Mouse (Mus musculus) liver, embryonic 14.5 days (tissue): ENCODE measurements around the gene Sash1. TPM values are rescaled to one million over a fixed set of nuclear protein-coding genes. Genes with fewer than 3 reads are reported as not detected.

Source experiments
- ATAC-seq: fragments of 200-750 bp; cut with Nextera tagmentation; 2 replicates; pipeline ENCODE4 v1.8.0; 2017; ENCODE audit warnings: moderate number of reproducible peaks, mild to moderate bottlenecking, moderate library complexity; ENCODE audit not compliant: insufficient read depth
- DNase-seq, 3 experiments: peaks; one replicate each; pipeline ENCODE4 v3.0.0-alpha.2; 2012 to 2013; ENCODE audit warnings: low read depth in 3 of 3, low spot score in 3 of 3
- H3K27ac ChIP-seq: fragments of 300-500 bp; sonication (generic); 2 replicates; pipeline ENCODE4 v1.5.1; 2014; ENCODE audit warnings: moderate library complexity, mild to moderate bottlenecking, control low read depth, inconsistent platforms
- H3K27me3 ChIP-seq: fragments of 300-500 bp; sonication (generic); 2 replicates; pipeline ENCODE4 v1.6.1; 2014; ENCODE audit warnings: mild to moderate bottlenecking, low read length, moderate library complexity; ENCODE audit not compliant: control insufficient read depth, insufficient read depth
- H3K36me3 ChIP-seq: fragments of 300-500 bp; sonication (generic); replicated peaks from 2 replicates; pipeline ENCODE4 v1.6.1; 2014; ENCODE audit warnings: low read depth; ENCODE audit not compliant: control insufficient read depth, insufficient read depth
- H3K4me1 ChIP-seq, 2 experiments: fragments of 200-500 bp in 1 of 2; fragments of 300-500 bp in 1 of 2; sonication (generic) in 1 of 2; replicated peaks; 2 replicates each; pipeline ENCODE4 v1.6.1; 2012 to 2014; ENCODE audit warnings: antibody characterized with exemption in 1 of 2, inconsistent platforms in 1 of 2, low read length in 1 of 2; ENCODE audit not compliant: control insufficient read depth in 2 of 2, insufficient read depth in 2 of 2
- H3K4me2 ChIP-seq: fragments of 300-500 bp; sonication (generic); 2 replicates; pipeline ENCODE4 v1.6.1; 2014; ENCODE audit warnings: low read depth, mild to moderate bottlenecking, control low read depth, moderate library complexity
- H3K4me3 ChIP-seq, 2 experiments: fragments of 200-500 bp in 1 of 2; fragments of 300-500 bp in 1 of 2; sonication (generic) in 1 of 2; 2 replicates each; pipeline ENCODE4 v1.5.1; 2012 to 2014; ENCODE audit warnings: low read depth in 2 of 2, low read length in 2 of 2, mild to moderate bottlenecking in 2 of 2, control low read depth in 1 of 2, inconsistent platforms in 1 of 2, moderate library complexity in 1 of 2; ENCODE audit not compliant: insufficient read depth in 1 of 2
- H3K9ac ChIP-seq: fragments of 300-500 bp; sonication (generic); replicated peaks from 2 replicates; pipeline ENCODE4 v1.6.1; 2014; ENCODE audit warnings: mild to moderate bottlenecking, control low read depth, moderate library complexity
- H3K9me3 ChIP-seq: fragments of 300-500 bp; sonication (generic); 2 replicates; pipeline ENCODE4 v1.6.1; 2016; ENCODE audit warnings: low read length, mixed read lengths; ENCODE audit not compliant: control insufficient read depth
- CTCF ChIP-seq: IDR thresholded peaks from 2 replicates; pipeline ENCODE4 v1.5.1; 2016; ENCODE audit warnings: antibody characterized with exemption, low read depth, control low read depth
- EP300 ChIP-seq: IDR thresholded peaks from 2 replicates; pipeline ENCODE4 v1.6.1; 2016; ENCODE audit warnings: antibody characterized with exemption, low read depth
- WGBS: fragments of 180-500 bp; shearing (Covaris S2); extraction: QIAGEN DNeasy Blood & Tissue Kit; methylation state at CpG from one replicate; pipeline ENCODE4 v1.1.7; 2014; ENCODE audit not compliant: insufficient replicate concordance; 5-methylcytosine and 5-hydroxymethylcytosine counted together
- polyA plus RNA-seq, 2 experiments: library from polyadenylated mRNA; depleted of rRNA in 1 of 2; stranded (reverse) in 1 of 2; unstranded in 1 of 2; fragments of >200 nt; fragmentation: Nextera tagmentation in 1 of 2; extraction: Ambion mirVana in 1 of 2; gene quantifications; 2 replicates each; pipeline versions ENCODE4 v1.2.1 to v1.2.3; 2012 to 2014

Sash1 gene
- polyA plus RNA-seq, 2 experiments = 0.32 to 1.4 TPM

DNA sequence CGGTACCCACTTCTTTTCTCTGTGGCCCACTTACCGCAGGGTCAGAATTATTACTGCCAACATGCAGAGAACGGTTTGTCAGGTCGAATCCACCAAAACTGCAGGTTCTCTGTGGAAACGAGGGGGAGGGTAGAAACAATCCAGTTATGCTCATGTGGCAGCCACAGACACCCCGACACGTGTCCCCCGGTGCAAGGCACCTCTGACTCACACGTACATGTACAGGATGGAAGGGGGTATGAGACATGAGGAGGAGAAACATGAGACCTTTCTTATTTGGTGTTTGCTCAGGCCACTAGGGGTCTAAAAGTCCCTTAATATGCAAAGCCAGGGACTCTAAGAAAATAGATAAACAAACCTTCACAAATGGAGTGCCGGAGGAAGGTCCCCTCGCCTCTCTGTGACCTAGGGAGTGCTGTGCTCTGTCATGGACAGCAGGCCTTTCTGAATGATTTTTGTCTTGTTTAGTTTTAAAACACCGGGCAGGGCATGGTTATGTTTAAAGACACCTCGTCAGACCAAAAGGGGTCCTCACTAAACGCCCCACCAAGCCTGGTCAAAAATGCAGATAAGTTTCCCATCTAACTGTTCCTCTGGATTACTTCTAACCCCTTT is 139.7 kb downstream of the Sash1 start:
- no peak for ATAC-seq
- Histone ChIP-seq H3K36me3 (no peaks in the 10 kb centered on the region), H3K9ac (no peak overlapping the region), H3K4me2 (no peak overlapping the region), H3K4me1 (peaks cover 0 to 6% of the 10 kb centered on the region in 2 experiments; a peak in 2 of 4 replicates), H3K27me3 (no peaks in the 10 kb centered on the region), H3K4me3 (no peak overlapping the region), H3K27ac (no peak overlapping the region), H3K9me3 (no peaks in the 10 kb centered on the region)
- WGBS = 67% methylated on average over 14 of the region's 14 CpGs
- TF ChIP-seq EP300 (no peak), CTCF (no peak)
- no peak for DNase-seq

DNA sequence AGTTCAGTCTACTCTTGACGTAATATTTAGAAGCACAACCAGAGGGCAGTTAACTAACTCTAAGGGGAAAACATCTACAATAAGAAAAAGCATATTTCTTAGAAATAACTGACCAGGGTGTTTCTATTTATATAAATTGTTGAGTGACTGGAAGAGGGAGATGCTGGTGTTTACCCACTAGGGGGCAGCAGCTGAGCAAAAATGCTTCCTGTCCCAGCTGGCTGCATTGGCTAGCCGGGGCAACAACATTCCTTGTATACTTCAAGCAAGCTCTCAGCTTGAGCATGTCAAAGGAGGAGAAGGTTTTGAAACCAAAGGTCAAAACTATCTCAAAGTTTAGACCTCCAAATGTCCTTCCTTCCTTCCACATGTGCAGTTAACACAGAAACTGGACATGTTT is 143.0 kb downstream of the Sash1 start:
- ATAC-seq (no peak), DNase-seq (peak in 2 of 3 experiments; percentile 23 to 28)
- H3K9ac ChIP-seq = no peak overlapping the region
- no peak overlapping the region for H3K4me3 ChIP-seq
- 30% methylated on average over 2 of the region's 2 CpGs for WGBS
- H3K27ac ChIP-seq = no peak overlapping the region
- no peak overlapping the region for H3K4me2 ChIP-seq
- H3K9me3 ChIP-seq = no peaks in the 10 kb centered on the region
- no peak for TF ChIP-seq EP300
- peak; percentile 77 for TF ChIP-seq CTCF
- H3K36me3 ChIP-seq = no peaks in the 10 kb centered on the region
- peaks cover 0 to 16% of the 10 kb centered on the region in 2 experiments; a peak in 2 of 4 replicates for H3K4me1 ChIP-seq
- no peaks in the 10 kb centered on the region for H3K27me3 ChIP-seq

GRCm38 (mm10) chr10:8741505-8741904 is 144.4 kb downstream of the Sash1 start:
- TF ChIP-seq EP300 (no peak), CTCF (no peak)
- no peak for ATAC-seq
- 48% methylated on average over 9 of the region's 9 CpGs for WGBS

GRCm38 (mm10) chr10:8740797-8741196 is 145.1 kb downstream of the Sash1 start:
- H3K9me3 ChIP-seq = no peaks in the 10 kb centered on the region
- H3K9ac ChIP-seq = no peak overlapping the region
- no peaks in the 10 kb centered on the region for H3K36me3 ChIP-seq
- ATAC-seq (peak; percentile 74), DNase-seq (no peak)
- H3K27me3 ChIP-seq = no peaks in the 10 kb centered on the region
- TF ChIP-seq CTCF = no peak
- no peak for TF ChIP-seq EP300
- H3K4me3 ChIP-seq = no peak overlapping the region
- no peak overlapping the region for H3K4me2 ChIP-seq
- H3K4me1 ChIP-seq = peaks cover 0 to 16% of the 10 kb centered on the region in 2 experiments; a peak in 2 of 4 replicates
- WGBS = 52% methylated on average over 5 of the region's 5 CpGs
- no peak overlapping the region for H3K27ac ChIP-seq

More at GRCm38 (mm10) chr10:8741505-8741904, 144.4 kb downstream of the Sash1 start:
- no peak overlapping the region for H3K27ac ChIP-seq
- DNase-seq = no peak
- no peak overlapping the region for H3K4me3 ChIP-seq
- H3K36me3 ChIP-seq = no peaks in the 10 kb centered on the region
- H3K27me3 ChIP-seq = no peaks in the 10 kb centered on the region
- H3K9ac ChIP-seq = no peak overlapping the region
- H3K4me2 ChIP-seq = no peak overlapping the region
- peaks cover 0 to 16% of the 10 kb centered on the region in 2 experiments; a peak in 2 of 4 replicates for H3K4me1 ChIP-seq
- no peaks in the 10 kb centered on the region for H3K9me3 ChIP-seq

DNA sequence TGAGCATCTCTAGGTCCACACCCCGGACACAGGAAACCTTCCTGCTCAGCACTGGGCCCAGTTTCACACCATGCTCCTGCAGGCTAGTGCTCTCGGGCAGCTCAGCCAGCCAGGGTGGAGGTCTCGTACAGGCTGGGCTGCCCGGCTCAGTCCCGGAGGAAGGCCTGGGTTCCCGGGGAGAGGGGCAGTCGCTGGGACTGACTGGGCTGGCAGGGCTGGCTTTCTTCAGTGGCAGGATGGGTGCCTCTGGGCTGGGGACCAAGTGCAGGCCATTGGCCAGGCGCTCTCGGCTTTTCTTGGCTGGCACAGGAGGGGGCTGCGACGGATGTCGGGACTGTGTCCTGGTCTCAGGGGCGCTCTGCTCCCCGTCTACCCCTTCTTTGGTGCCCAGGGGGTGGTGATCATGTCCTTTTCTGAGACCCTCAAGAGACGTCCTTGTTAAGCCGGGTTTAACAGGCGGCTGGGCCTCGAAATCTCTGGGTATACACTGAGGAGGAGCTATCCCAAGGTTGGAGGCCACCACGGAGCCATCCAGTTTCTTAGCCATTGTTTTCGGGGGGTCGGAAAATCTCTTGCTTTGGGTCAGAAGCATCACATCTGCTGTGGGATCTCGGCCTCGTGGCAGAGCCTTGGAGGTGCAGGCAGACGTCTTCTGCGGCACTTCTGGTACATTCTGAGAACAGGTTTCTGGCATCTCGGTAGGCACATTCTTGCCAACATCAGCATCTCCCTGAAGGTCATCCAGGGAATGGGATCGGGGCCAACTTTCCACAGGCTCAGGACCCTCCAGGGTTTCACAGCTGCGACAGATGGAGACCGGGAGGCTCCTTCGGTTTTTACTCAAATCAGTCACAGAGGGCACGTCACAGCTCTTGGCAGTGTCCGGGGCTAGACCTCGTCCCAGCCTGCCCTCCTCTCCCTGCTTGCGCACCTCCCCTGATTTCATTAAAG is 156.2 kb downstream of the Sash1 start:
- no peak for DNase-seq
- ATAC-seq = no peak
- Histone ChIP-seq H3K36me3 (no peaks in the 10 kb centered on the region; the same call in 1 of the 2 replicates), H3K4me1 (no peaks in the 10 kb centered on the region), H3K9me3 (no peaks in the 10 kb centered on the region), H3K4me3 (no peak overlapping the region), H3K27ac (no peak overlapping the region), H3K9ac (no peak overlapping the region), H3K27me3 (no peaks in the 10 kb centered on the region), H3K4me2 (no peak overlapping the region)
- no peak for TF ChIP-seq EP300
- no peak for TF ChIP-seq CTCF
- WGBS = 84% methylated on average over 34 of the region's 34 CpGs
